In the genomic region with DNA sequence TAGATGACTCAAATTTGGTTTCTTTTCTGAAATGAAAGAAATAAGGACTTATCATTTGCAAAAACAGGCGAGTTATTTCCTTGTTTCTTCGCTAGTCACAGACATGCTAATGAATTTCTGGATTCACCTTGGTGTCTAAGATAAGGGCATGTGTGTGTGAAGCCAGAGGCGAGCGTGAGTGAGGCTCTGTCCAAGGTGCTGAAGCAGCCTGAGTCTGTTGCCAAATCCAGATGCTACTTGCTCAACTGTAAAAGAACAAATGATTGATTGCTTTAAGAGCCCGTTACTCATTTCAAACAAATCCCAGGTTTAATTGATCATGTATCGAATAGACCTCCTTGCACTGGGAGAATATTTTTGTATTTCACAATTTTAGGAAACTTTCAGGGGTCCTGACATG, we compare ENCODE assay signal across 10 mouse cellular contexts.
DNase-seq lines count a peak whose midpoint lies in the region; ATAC-seq and TF ChIP-seq lines count a peak whose summit lies in the region.
"Had no signal": no experiment of that assay in that cellular context is flagged by ENCODE, and none has a peak within 500 bp of the region (broad histone marks: within the 10 kb centered on the region; RNA-seq: fewer than 3 reads in every experiment).

No protein-coding gene starts in this region.

- 38% methylated on average over 6 of the region's 6 CpGs for WGBS in hindbrain, embryonic 10.5 days
- 35% methylated on average over 6 of the region's 6 CpGs for WGBS in hindbrain, embryonic 16.5 days
- 16% methylated on average over 6 of the region's 6 CpGs for WGBS in kidney, postnatal 0 days

- no peak for ATAC-seq in hindbrain, embryonic 16.5 days
- ATAC-seq in kidney, postnatal 0 days (replicated peaks; ENCODE audit: low FRiP score, low read depth) = no peak
- ATAC-seq in inflammation-experienced regulatory T-cells, adult 6 months = no peak

- H3K4me3 ChIP-seq in hindbrain, embryonic 10.5 days = no peak overlapping the region
- no peak overlapping the region for H3K4me3 ChIP-seq in hindbrain, embryonic 16.5 days (ENCODE audit: low read length)
- H3K4me3 ChIP-seq in kidney, postnatal 0 days (replicated peaks; ENCODE audit: low read depth, low read length) = no peak overlapping the region
- H3K4me3 ChIP-seq: forebrain, embryonic 12.5 days had no signal

- no peak for TF ChIP-seq CTCF in kidney, postnatal 0 days (IDR thresholded peaks at IDR 0.05; ENCODE audit: low read depth)

- no peaks in the 10 kb centered on the region for H3K9me3 ChIP-seq in hindbrain, embryonic 10.5 days
- no peaks in the 10 kb centered on the region for H3K9me3 ChIP-seq in hindbrain, embryonic 16.5 days (ENCODE audit: control insufficient read depth, low read length)
- no peaks in the 10 kb centered on the region for H3K9me3 ChIP-seq in kidney, postnatal 0 days (replicated peaks; ENCODE audit: low read length)
- H3K9me3 ChIP-seq: forebrain, embryonic 12.5 days had no signal

- no peak overlapping the region for H3K4me2 ChIP-seq in hindbrain, embryonic 16.5 days (ENCODE audit: low read length)
- H3K4me2 ChIP-seq in kidney, postnatal 0 days (ENCODE audit: low read length) = no peak overlapping the region
- H3K4me2 ChIP-seq: forebrain, embryonic 12.5 days had no signal

- no peaks in the 10 kb centered on the region for H3K27me3 ChIP-seq in hindbrain, embryonic 10.5 days (ENCODE audit: insufficient read depth, poor library complexity, severe bottlenecking)
- no peaks in the 10 kb centered on the region for H3K27me3 ChIP-seq in hindbrain, embryonic 16.5 days (replicated peaks; ENCODE audit: control insufficient read depth, insufficient read depth, low read length)
- no peaks in the 10 kb centered on the region for H3K27me3 ChIP-seq in kidney, postnatal 0 days (ENCODE audit: insufficient read depth, low read length)
- H3K27me3 ChIP-seq: forebrain, embryonic 12.5 days had no signal

- H3K9ac ChIP-seq in hindbrain, embryonic 16.5 days (ENCODE audit: low read depth, low read length) = no peak overlapping the region
- H3K9ac ChIP-seq in kidney, postnatal 0 days (ENCODE audit: low read depth, low read length) = no peak overlapping the region
- H3K9ac ChIP-seq: forebrain, embryonic 12.5 days had no signal

- H3K36me3 ChIP-seq in hindbrain, embryonic 10.5 days = no peaks in the 10 kb centered on the region
- no peaks in the 10 kb centered on the region for H3K36me3 ChIP-seq in hindbrain, embryonic 16.5 days (ENCODE audit: control insufficient read depth, insufficient read depth, low read length)
- H3K36me3 ChIP-seq in kidney, postnatal 0 days (ENCODE audit: insufficient read depth, low read length) = no peaks in the 10 kb centered on the region
- H3K36me3 ChIP-seq: forebrain, embryonic 12.5 days had no signal

- DNase-seq in hindbrain, embryonic 10.5 days (ENCODE audit: low spot score) = peak; percentile 50
- peak; percentile 37 for DNase-seq in 416B (ENCODE audit: low read depth)
- DNase-seq in adrenal gland, adult (ENCODE audit: inconsistent age in 2 of 2, low spot score in 1 of 2) = peak; percentile 11 to 71
- peak; percentile 74 for DNase-seq in kidney, postnatal 0 days (ENCODE audit: low spot score)
- DNase-seq in thymus, adult 18-20 months = no peak
- no peak for DNase-seq in gastrocnemius, adult 18-20 months (ENCODE audit: low spot score)
- DNase-seq: thymus, postnatal 36 days had no signal

- H3K27ac ChIP-seq in hindbrain, embryonic 10.5 days = no peak overlapping the region
- no peak overlapping the region for H3K27ac ChIP-seq in hindbrain, embryonic 16.5 days (ENCODE audit: low read depth, low read length)
- H3K27ac ChIP-seq in kidney, postnatal 0 days = no peak overlapping the region
- H3K27ac ChIP-seq: forebrain, embryonic 12.5 days had no signal

- H3K4me1 ChIP-seq in hindbrain, embryonic 10.5 days (replicated peaks) = peaks cover 6% of the 10 kb centered on the region; the same call in 1 of the 2 replicates
- no peaks in the 10 kb centered on the region for H3K4me1 ChIP-seq in hindbrain, embryonic 16.5 days (ENCODE audit: control insufficient read depth, insufficient read depth, low read depth, low read length)
- no peaks in the 10 kb centered on the region for H3K4me1 ChIP-seq in kidney, postnatal 0 days (replicated peaks; ENCODE audit: insufficient read depth, low read length)
- H3K4me1 ChIP-seq: forebrain, embryonic 12.5 days had no signal

Comparison
In these comparisons a context has a peak if more than half of its experiments do, and no peak if none do; other contexts are left out.
1. DNase-seq: peak in hindbrain, embryonic 10.5 days (single experiment), 416B (single experiment), adrenal gland, adult (2 of 2) and kidney, postnatal 0 days (single experiment); none in thymus, adult 18-20 months (0 of 2) and gastrocnemius, adult 18-20 months (single experiment).